Mouse (Mus musculus) E14TG2a.4 (cell line): Measurements from ENCODE around the gene Anapc2.

ENCODE experiments used
- CTCF ChIP-seq: conservative IDR thresholded peaks from 2 replicates; pipeline ENCODE4 v1.5.1; 2014; ENCODE audit warnings: low read length
- POU5F1 ChIP-seq: IDR thresholded peaks from 2 replicates; pipeline ENCODE4 v1.6.1; 2014; ENCODE audit warnings: low read length, borderline replicate concordance

DNA sequence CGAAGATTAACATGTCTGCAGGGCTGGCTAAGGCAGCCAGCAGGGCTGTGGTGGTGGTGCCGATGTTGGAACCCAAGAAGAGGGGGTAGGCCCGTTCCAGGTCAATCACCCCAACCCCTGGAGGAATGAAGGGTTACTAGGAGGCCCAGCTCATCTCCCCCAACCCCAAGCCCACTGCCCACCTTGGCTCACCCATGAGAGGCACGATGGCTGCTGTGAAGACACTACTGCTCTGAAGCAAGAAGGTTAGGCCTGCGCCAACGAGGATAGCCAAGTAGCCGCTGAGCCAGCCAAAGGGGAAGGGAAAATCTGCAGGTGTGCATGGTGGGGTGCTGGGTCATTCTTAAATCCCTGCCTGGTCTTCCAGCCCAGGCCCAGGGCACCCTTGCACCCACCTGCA is 41.7 kb upstream of the Anapc2 start:
- TF ChIP-seq CTCF (no peak), POU5F1 (no peak)
